Mouse (Mus musculus) intestine, embryonic 15.5 days (tissue): ENCODE data around the gene Ahcyl2. TPM values are rescaled to one million over a fixed set of nuclear protein-coding genes. Genes with fewer than 3 reads are reported as not detected.

ENCODE experiments used
- ATAC-seq: fragments of 200-750 bp; cut with Nextera tagmentation; 2 replicates; pipeline ENCODE4 v1.8.0; 2017; ENCODE audit warnings: moderate TSS enrichment, moderate library complexity
- H3K27ac ChIP-seq: fragments of 300-500 bp; sonication (generic); 2 replicates; pipeline ENCODE4 v1.5.1; 2015; ENCODE audit warnings: mild to moderate bottlenecking, inconsistent platforms
- H3K27me3 ChIP-seq: fragments of 300-500 bp; sonication (generic); replicated peaks from 2 replicates; pipeline ENCODE4 v1.6.1; 2015; ENCODE audit warnings: inconsistent platforms
- H3K36me3 ChIP-seq: fragments of 300-500 bp; sonication (generic); 2 replicates; pipeline ENCODE4 v1.6.1; 2015; ENCODE audit warnings: inconsistent platforms
- H3K4me1 ChIP-seq: fragments of 300-500 bp; sonication (generic); replicated peaks from 2 replicates; pipeline ENCODE4 v1.6.1; 2015; ENCODE audit warnings: inconsistent platforms
- H3K4me2 ChIP-seq: fragments of 300-500 bp; sonication (generic); replicated peaks from 2 replicates; pipeline ENCODE4 v1.6.1; 2015; ENCODE audit warnings: mild to moderate bottlenecking, inconsistent platforms
- H3K4me3 ChIP-seq: fragments of 300-500 bp; sonication (generic); replicated peaks from 2 replicates; pipeline ENCODE4 v1.5.1; 2015; ENCODE audit warnings: inconsistent platforms
- H3K9ac ChIP-seq: fragments of 300-500 bp; sonication (generic); 2 replicates; pipeline ENCODE4 v1.6.1; 2015; ENCODE audit warnings: inconsistent platforms
- H3K9me3 ChIP-seq: fragments of 300-500 bp; sonication (generic); 2 replicates; pipeline ENCODE4 v1.6.1; 2016; ENCODE audit warnings: inconsistent platforms
- WGBS: fragments of 180-500 bp; shearing (Covaris S2); methylation state at CpG from one replicate; pipeline ENCODE4 v1.1.7; 2015; 5-methylcytosine and 5-hydroxymethylcytosine counted together
- polyA plus RNA-seq: library from polyadenylated mRNA; unstranded; fragments of >200 nt; fragmentation: Nextera tagmentation; extraction: Ambion mirVana; gene quantifications from 2 replicates; pipeline ENCODE4 v1.2.1, GENCODE M21; 2015

The Ahcyl2 gene
- polyA plus RNA-seq, 1 experiment from 2014 or later: 62.1 TPM

DNA sequence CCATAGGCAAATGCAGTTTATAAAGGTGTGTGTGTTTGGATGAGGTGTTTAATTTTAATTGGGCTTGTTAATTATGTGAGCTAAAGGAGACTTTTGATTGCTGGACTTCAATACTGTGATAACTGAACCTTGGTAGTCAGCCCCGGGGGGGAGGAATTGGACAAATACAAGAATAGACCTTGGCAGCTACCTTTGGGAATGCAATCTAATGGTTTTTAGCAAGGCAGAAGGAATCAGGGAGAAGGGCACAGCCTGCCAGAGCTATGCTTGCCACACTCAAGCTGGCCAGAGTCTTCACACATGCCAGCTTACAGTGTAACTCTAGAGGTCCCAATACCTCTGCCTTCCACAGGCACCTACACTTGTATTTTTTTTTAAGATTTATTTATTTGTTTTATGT is 167.9 kb downstream of the Ahcyl2 start:
- Histone ChIP-seq H3K9me3 (no peaks in the 10 kb centered on the region), H3K4me1 (no peaks in the 10 kb centered on the region), H3K9ac (no peak overlapping the region), H3K27ac (no peak overlapping the region), H3K4me2 (no peak overlapping the region), H3K36me3 (no peaks in the 10 kb centered on the region), H3K27me3 (no peaks in the 10 kb centered on the region), H3K4me3 (no peak overlapping the region)
- WGBS: 97% methylated on average over 1 of the region's 1 CpGs
- ATAC-seq: no peak

DNA sequence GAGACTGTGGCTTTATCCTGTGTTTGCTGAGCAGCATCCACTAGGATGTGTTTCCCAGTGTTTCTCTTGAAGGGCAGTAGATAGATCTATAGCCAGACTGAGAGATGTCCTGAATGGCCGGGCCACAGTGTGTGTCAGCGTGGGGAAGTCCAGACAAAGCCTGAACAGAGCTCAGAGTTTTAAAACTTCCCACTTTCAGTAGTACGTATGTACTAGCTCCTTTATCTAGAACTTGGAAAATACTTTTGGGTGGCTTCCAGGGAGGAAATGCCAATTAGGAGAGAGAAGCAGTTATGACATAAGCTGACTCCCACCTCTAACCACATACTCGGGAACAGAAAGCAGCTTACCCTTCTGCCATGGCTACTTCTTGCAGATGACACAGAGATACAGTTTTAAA is 172.6 kb downstream of the Ahcyl2 start:
- no peak for ATAC-seq
- no peak overlapping the region for H3K27ac ChIP-seq

DNA sequence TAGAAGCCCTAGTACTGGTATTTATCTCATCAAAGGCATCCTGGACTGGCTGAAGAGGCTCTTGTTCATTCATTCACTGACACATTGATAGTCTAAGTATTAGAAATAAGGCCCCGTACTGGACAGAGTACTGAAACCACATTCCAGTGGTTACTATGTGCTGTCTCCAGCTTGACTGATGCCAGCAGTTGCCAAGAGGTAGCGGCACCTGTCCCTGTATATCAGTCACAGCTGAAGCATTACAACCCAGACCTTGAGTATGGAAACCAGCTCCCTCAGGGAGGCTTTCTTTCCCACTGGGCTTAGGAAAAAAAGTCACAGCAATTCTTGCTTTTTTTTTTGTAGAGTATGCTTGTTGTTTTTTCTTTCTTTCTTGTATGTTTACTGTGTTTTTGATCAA is 173.2 kb downstream of the Ahcyl2 start:
- no peak overlapping the region for H3K4me3 ChIP-seq
- H3K9ac ChIP-seq: no peak overlapping the region
- no peak overlapping the region for H3K27ac ChIP-seq
- H3K36me3 ChIP-seq: no peaks in the 10 kb centered on the region
- H3K27me3 ChIP-seq: no peaks in the 10 kb centered on the region
- H3K4me1 ChIP-seq: no peaks in the 10 kb centered on the region
- no peaks in the 10 kb centered on the region for H3K9me3 ChIP-seq
- ATAC-seq: no peak
- H3K4me2 ChIP-seq: no peak overlapping the region
- 76% methylated on average over 2 of the region's 2 CpGs for WGBS

More for the DNA sequence above, 172.6 kb downstream of the Ahcyl2 start:
- Histone ChIP-seq H3K4me1 (no peaks in the 10 kb centered on the region), H3K27me3 (no peaks in the 10 kb centered on the region), H3K9ac (no peak overlapping the region), H3K4me3 (no peak overlapping the region), H3K4me2 (no peak overlapping the region), H3K36me3 (no peaks in the 10 kb centered on the region), H3K9me3 (no peaks in the 10 kb centered on the region)
- 69% methylated on average over 4 of the region's 4 CpGs for WGBS

DNA sequence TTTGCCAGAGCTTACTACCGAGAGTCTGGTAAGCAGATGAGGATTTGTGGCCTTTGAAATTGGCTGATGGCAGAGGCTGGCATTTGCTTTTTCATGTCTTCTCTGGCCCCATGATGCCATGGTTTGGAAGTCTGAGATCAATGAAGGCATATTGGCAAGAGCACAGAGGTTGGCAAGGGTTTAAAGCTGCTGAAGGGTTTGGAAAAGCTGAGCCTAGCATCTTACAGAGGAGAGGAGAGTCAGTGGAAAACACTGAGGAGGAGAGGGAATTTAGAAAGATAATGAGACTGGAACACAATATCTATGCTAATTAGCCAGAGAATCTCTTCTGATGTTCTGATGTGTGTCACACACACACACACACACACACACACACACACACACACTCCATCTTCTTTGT is 176.7 kb downstream of the Ahcyl2 start:
- H3K4me2 ChIP-seq: no peak overlapping the region
- no peaks in the 10 kb centered on the region for H3K9me3 ChIP-seq
- no peaks in the 10 kb centered on the region for H3K4me1 ChIP-seq
- H3K36me3 ChIP-seq: no peaks in the 10 kb centered on the region
- H3K27ac ChIP-seq: no peak overlapping the region
- no peak overlapping the region for H3K4me3 ChIP-seq
- no peaks in the 10 kb centered on the region for H3K27me3 ChIP-seq
- no peak for ATAC-seq
- 46% methylated on average over 1 of the region's 1 CpGs for WGBS
- no peak overlapping the region for H3K9ac ChIP-seq

DNA sequence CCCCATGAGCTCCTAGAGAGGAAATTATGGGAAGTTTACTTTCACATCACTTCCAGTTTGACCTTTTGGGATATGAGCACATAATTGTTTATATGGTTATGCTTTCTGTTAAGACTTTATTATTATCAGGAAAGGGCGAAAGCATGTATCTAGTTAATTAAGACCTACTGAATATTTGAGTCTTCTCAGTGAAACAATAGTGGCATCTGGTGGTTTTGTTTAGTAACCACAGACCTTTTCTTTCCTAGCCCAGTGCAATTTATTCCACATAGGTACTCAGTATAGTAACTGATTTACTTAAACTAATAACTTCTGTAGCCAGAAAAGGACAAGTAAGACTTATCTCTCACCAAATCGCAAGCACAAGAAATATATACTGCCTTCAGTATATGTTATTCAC is 178.8 kb downstream of the Ahcyl2 start:
- no peaks in the 10 kb centered on the region for H3K9me3 ChIP-seq
- H3K36me3 ChIP-seq: no peaks in the 10 kb centered on the region
- no peaks in the 10 kb centered on the region for H3K27me3 ChIP-seq
- no peaks in the 10 kb centered on the region for H3K4me1 ChIP-seq
- H3K4me2 ChIP-seq: no peak overlapping the region
- ATAC-seq: no peak
- H3K4me3 ChIP-seq: no peak overlapping the region
- H3K9ac ChIP-seq: no peak overlapping the region
- no peak overlapping the region for H3K27ac ChIP-seq
- 89% methylated on average over 2 of the region's 2 CpGs for WGBS

DNA sequence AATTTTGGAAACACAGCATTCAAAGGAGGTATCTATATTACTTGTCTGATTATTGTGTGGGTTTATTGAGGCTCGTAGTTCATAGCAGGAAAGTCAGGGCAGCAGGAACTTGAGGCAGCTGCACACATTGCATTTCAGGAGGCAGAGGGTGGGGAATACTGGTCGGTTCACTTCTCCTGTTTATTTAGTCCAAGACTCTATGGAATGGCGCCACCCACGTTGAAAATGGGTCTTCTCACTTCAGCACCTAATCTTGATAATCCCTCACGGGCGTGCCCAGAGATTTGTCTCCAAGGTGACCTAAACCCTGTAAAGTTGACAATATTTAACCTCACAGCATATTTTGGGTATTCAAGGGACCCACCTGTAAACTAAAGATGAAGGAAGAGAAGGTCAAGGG is 180.0 kb downstream of the Ahcyl2 start:
- no peaks in the 10 kb centered on the region for H3K4me1 ChIP-seq
- 54% methylated on average over 6 of the region's 6 CpGs for WGBS
- H3K9me3 ChIP-seq: no peaks in the 10 kb centered on the region
- ATAC-seq: no peak
- H3K4me3 ChIP-seq: no peak overlapping the region
- H3K4me2 ChIP-seq: no peak overlapping the region
- no peak overlapping the region for H3K9ac ChIP-seq
- H3K36me3 ChIP-seq: no peaks in the 10 kb centered on the region
- no peaks in the 10 kb centered on the region for H3K27me3 ChIP-seq
- no peak overlapping the region for H3K27ac ChIP-seq

DNA sequence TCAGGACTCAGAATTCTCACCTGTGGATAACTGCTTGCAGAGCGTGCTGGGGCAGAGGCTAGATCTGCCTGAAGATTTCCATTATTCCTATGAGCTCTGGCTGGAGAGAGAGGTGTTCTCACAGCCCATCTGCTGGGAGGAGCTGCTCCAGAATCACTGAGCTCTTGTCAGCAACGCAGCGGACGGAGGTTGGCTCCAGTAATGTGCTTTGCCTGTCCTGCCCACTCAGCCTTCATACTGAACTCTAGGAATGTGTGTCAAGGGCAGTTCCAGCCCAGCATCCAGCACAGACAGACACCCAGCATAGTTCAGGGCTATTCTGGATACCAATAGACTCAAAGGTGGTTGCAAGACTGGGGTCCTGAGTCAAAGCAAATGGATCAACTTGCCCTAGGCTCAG is 188.9 kb downstream of the Ahcyl2 start:
- Histone ChIP-seq H3K27me3 (no peaks in the 10 kb centered on the region), H3K4me3 (no peak overlapping the region), H3K9me3 (no peaks in the 10 kb centered on the region), H3K27ac (no peak overlapping the region), H3K9ac (no peak overlapping the region), H3K36me3 (no peaks in the 10 kb centered on the region), H3K4me2 (no peak overlapping the region), H3K4me1 (no peaks in the 10 kb centered on the region)
- WGBS: 93% methylated on average over 4 of the region's 4 CpGs
- no peak for ATAC-seq

DNA sequence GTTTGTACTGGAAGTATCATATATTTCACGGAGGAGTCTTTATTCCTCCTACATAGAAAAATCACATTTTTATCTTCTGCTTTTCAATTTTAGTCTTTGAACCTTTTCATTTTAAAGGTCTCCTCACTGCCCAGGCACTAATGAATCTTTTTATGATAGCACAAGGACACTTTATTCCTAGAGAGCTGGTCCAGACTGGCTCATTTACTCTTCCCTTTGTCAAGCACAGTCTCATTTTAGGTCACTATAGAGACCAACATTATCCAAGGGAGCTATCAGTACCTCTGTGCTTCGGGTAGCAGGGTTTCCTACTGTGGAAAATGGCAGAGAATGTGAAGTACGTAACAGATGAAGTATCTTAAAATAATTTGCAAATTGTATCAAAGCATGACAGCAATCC is 190.9 kb downstream of the Ahcyl2 start:
- Histone ChIP-seq H3K4me2 (no peak overlapping the region), H3K27me3 (no peaks in the 10 kb centered on the region), H3K36me3 (no peaks in the 10 kb centered on the region), H3K9ac (no peak overlapping the region), H3K4me1 (no peaks in the 10 kb centered on the region), H3K4me3 (no peak overlapping the region), H3K9me3 (no peaks in the 10 kb centered on the region), H3K27ac (no peak overlapping the region)
- no peak for ATAC-seq
- WGBS: 81% methylated on average over 3 of the region's 3 CpGs

DNA sequence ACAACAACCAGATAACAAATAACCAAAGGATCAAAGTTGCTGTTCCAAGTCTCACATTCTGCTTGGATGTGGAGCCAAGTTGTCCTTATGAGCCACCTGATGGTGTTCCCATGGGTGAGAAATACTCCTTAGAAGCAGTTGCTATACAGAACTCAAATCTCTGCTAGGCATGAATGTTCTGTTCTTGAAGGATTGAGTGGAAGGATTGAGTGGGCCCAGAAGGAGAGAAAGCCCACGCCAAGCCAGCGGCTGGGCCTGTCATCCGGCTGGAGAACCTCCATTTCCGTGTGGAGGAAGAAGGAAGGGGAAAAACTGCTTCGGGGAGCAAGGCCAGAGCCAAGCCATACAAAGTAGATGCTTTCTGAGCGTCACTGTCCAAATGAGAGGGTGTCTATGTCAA is 193.3 kb downstream of the Ahcyl2 start:
- H3K27me3 ChIP-seq: no peaks in the 10 kb centered on the region
- 89% methylated on average over 6 of the region's 6 CpGs for WGBS
- H3K9me3 ChIP-seq: no peaks in the 10 kb centered on the region
- H3K27ac ChIP-seq: no peak overlapping the region
- no peaks in the 10 kb centered on the region for H3K36me3 ChIP-seq
- no peak overlapping the region for H3K4me3 ChIP-seq
- no peaks in the 10 kb centered on the region for H3K4me1 ChIP-seq
- H3K4me2 ChIP-seq: no peak overlapping the region
- ATAC-seq: no peak
- no peak overlapping the region for H3K9ac ChIP-seq

Other genes with a start within 250 kb of the Ahcyl2 start
- gene Irf5, start 241.4 kb upstream of the Ahcyl2 start, polyA plus RNA-seq: 6.7 and 7.1 TPM in 2 replicates
- 72.6 and 78.8 TPM in 2 replicates for gene Tnpo3, start 158.1 kb upstream of the Ahcyl2 start, polyA plus RNA-seq
- gene Tspan33, start 73.8 kb upstream of the Ahcyl2 start, polyA plus RNA-seq: 5.2 and 6.8 TPM in 2 replicates
- 29.4 and 30.1 TPM in 2 replicates for gene Smo, start 32.5 kb upstream of the Ahcyl2 start, polyA plus RNA-seq
- gene Strip2, start 149.0 kb downstream of the Ahcyl2 start, polyA plus RNA-seq: 0.40 and 0.62 TPM in 2 replicates